Mouse (Mus musculus) neural tube, embryonic 13.5 days (tissue): ENCODE results near the gene Fbxl19. TPM values are rescaled to one million over a fixed set of nuclear protein-coding genes. Genes with fewer than 3 reads are reported as not detected.

Source experiments
- ATAC-seq: fragments of 200-750 bp; cut with Nextera tagmentation; 2 replicates; pipeline ENCODE4 v1.8.0; 2017; ENCODE audit warnings: low read depth, mild to moderate bottlenecking, moderate TSS enrichment, moderate library complexity
- H3K27ac ChIP-seq: fragments of 300-500 bp; sonication (generic); replicated peaks from 2 replicates; pipeline ENCODE4 v1.5.1; 2015; ENCODE audit warnings: moderate library complexity, mild to moderate bottlenecking, inconsistent platforms
- H3K27me3 ChIP-seq: fragments of 300-500 bp; sonication (generic); 2 replicates; pipeline ENCODE4 v1.6.1; 2015; ENCODE audit warnings: mild to moderate bottlenecking, inconsistent platforms
- H3K36me3 ChIP-seq: fragments of 300-500 bp; sonication (generic); 2 replicates; pipeline ENCODE4 v1.6.1; 2015; ENCODE audit warnings: mild to moderate bottlenecking, inconsistent platforms
- H3K4me1 ChIP-seq: fragments of 300-500 bp; sonication (generic); replicated peaks from 2 replicates; pipeline ENCODE4 v1.6.1; 2015; ENCODE audit warnings: inconsistent platforms
- H3K4me2 ChIP-seq: fragments of 300-500 bp; sonication (generic); 2 replicates; pipeline ENCODE4 v1.6.1; 2015; ENCODE audit warnings: inconsistent platforms, mild to moderate bottlenecking, moderate library complexity
- H3K4me3 ChIP-seq: fragments of 300-500 bp; sonication (generic); 2 replicates; pipeline ENCODE4 v1.5.1; 2015; ENCODE audit warnings: mild to moderate bottlenecking, inconsistent platforms
- H3K9ac ChIP-seq: fragments of 300-500 bp; sonication (generic); 2 replicates; pipeline ENCODE4 v1.6.1; 2015; ENCODE audit warnings: moderate library complexity, mild to moderate bottlenecking, inconsistent platforms
- H3K9me3 ChIP-seq: fragments of 300-500 bp; sonication (generic); 2 replicates; pipeline ENCODE4 v1.6.1; 2016; ENCODE audit warnings: inconsistent platforms
- WGBS: fragments of 180-500 bp; shearing (Covaris S2); methylation state at CpG from one replicate; pipeline ENCODE4 v1.1.7; 2015; 5-methylcytosine and 5-hydroxymethylcytosine counted together
- polyA plus RNA-seq: library from polyadenylated mRNA; unstranded; fragments of >200 nt; fragmentation: Nextera tagmentation; extraction: Ambion mirVana; gene quantifications from 2 replicates; pipeline ENCODE4 v1.2.1, GENCODE M21; 2015

The Fbxl19 gene
- polyA plus RNA-seq, 1 experiment from 2014 or later, result 8.8 TPM

DNA sequence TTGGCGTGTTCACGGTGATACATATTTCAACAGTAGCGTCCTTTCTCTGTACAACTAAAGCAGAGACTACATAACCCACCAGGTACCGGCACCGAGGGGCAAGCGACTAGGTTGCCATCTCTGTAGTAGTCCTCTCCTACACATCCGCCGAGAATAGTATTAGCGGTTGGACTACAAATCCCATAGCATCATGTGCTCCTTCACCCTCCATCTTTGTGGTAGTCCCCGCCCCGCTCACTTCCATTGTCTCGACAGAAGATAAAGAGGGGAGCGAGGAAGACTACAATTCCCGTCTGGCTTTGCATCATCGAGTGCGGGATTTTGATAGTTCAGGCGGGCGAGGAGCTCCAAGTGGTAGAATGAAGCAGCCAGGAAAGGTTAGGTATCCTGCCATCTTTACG is 908 bp downstream of the Fbxl19 start:
- ATAC-seq, result peak; percentile 90
- Histone ChIP-seq H3K27me3 (no peaks in the 10 kb centered on the region), H3K4me1 (peaks cover 26% of the 10 kb centered on the region), H3K36me3 (peaks cover 23% of the 10 kb centered on the region), H3K4me3 (peak overlapping the region; percentile 94), H3K9ac (peak overlapping the region; percentile 67), H3K4me2 (peak overlapping the region; percentile 84), H3K9me3 (no peaks in the 10 kb centered on the region), H3K27ac (peak overlapping the region; percentile 93)
- under 1% methylated on average over 19 of the region's 19 CpGs for WGBS

DNA sequence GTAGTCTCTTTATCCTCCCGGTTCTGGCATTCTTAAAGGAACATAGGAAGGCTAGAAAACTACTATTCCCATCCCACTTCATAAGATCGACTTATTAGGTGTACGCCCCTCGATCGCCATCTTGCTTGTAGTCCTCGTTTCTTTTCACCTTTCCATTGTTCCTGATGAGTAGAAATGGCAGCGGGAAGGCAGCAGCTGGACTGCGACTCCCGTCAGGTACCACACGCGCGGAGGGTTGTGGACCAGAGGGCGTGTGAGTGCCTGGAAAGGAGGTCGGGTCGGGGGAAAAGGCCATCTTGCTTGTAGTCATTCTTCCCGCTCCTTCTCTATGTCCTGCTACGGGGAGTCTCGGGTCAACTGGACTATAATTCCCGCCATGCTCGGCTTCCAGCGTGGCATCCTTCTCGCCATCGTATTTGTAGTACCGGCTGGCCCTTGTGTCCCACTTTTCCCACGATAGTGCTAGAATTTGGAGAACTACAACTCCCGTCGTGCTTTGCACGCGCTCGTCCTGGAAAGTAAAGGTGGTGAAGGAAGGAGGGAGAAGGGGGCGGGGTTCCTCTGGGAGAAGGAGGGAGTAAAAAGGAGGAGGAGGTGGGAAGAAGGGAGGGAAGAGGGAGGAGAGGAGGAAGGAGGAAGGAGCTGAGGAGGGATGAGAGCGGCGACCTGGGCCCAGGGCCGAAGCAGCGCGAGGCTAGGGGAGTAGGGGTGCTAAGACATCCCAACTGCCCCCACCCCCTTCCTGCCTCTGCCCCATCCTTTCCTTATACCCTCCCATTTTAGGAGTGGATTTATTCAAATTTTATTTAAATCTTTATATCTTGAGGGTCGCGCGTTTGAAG is 1.5 kb downstream of the Fbxl19 start:
- Histone ChIP-seq H3K9me3 (no peaks in the 10 kb centered on the region), H3K36me3 (peaks cover 29% of the 10 kb centered on the region), H3K4me3 (peak overlapping the region; percentile 94), H3K27ac (peak overlapping the region; percentile 93), H3K4me2 (peak overlapping the region; percentile 84), H3K4me1 (peaks cover 26% of the 10 kb centered on the region), H3K9ac (peak overlapping the region; percentile 98), H3K27me3 (no peaks in the 10 kb centered on the region)
- 0% methylated on average over 39 of the region's 39 CpGs for WGBS
- ATAC-seq, result peak; percentile 94

DNA sequence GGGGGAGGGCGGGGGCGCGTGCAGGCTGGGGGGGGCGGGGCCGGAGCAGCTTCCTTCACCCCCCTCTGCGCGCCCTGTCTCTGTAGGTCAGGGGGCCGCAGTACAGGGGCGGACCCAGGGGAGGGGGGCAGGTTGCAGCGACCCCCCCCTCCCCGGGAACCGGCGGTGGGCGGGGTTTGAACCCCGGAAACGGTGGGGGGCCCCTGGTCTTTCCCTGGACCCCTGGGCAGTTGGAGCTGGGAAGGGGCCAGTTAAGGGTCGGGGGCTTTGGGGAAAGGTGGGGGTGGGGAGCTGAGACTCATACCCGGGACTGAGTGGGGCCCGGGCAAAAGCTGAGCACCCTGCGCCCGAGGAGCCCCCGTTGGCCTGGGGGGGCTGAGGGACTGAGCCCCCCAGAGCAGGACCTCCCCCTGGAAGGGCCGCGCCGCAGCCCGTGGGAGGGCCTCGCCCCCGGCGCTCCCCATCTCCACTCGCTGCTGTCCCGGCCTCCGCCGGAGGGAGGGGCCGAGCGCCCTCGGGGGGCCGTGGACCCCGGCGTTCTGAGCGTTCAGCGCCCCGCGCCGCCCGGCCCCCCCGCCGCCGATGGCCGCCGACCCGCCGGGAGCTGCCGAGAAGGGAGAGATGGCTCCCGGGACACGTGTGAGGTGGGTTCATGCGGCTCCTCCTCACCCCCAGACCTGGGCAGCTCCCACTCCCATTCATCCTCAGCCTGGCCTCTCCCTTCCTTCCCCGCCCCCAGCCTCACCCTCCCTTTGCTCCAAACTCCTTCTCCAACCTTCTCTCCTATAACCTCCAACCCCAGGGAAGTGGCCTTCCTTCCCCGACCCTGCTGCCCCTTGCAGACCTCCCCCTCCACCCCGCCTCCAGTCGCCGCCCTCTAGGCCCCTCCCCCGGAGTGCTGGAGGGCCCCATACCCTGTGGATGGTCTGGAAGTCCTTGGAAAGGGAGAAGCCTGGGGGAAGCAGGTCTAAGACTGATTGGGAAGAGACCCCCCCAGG is 2.5 kb downstream of the Fbxl19 start:
- H3K9me3 ChIP-seq, result no peaks in the 10 kb centered on the region
- peak overlapping the region; percentile 98 for H3K9ac ChIP-seq
- peak overlapping the region; percentile 94 for H3K4me3 ChIP-seq
- peak overlapping the region; percentile 84 for H3K4me2 ChIP-seq
- no peaks in the 10 kb centered on the region for H3K27me3 ChIP-seq
- ATAC-seq, result 0 out of 2 replicates have a peak, but pooled peaks have one; percentile 8
- H3K27ac ChIP-seq, result peak overlapping the region; percentile 93
- peaks cover 26% of the 10 kb centered on the region for H3K4me1 ChIP-seq
- WGBS, result 2% methylated on average over 42 of the region's 62 CpGs
- H3K36me3 ChIP-seq, result peaks cover 39% of the 10 kb centered on the region

DNA sequence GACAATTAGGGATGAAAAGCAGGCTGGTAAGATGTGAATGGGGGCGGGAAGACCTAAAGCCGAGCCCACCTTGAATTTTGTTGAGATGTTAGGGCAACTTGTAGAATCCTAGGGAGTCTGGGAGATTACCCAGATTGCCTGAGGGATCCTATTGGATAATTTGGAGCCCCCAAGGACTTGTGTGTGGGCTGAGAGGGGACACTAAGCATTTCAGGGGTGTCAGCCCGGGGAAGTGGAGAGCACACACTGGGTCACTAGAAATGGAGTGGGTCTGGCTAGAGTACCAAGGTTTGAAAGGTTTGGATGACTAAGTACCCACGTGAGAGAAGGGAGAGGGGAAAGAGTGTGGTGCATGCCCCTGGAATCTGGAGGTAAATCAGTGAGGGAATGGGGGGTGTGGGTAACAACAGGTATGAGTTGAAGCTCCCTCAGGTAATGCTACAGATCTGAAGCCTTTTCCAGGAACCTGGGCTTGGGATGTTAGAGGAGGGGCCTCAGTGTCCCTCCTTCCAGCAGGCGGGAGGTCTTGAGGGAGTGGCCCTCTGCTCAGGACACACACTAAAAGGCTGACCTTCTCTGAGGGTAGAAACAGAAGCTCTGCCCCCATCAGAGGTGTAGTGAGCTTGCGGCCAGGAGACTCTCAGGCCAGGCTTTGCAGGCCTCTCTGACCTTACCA is 3.4 kb downstream of the Fbxl19 start:
- no peak for ATAC-seq
- Histone ChIP-seq H3K27me3 (no peaks in the 10 kb centered on the region), H3K4me3 (peak overlapping the region; percentile 94), H3K9me3 (no peaks in the 10 kb centered on the region), H3K4me1 (peaks cover 26% of the 10 kb centered on the region), H3K27ac (peak overlapping the region; percentile 93; the same call in 1 of the 2 replicates), H3K9ac (peak overlapping the region; percentile 98), H3K36me3 (peaks cover 48% of the 10 kb centered on the region), H3K4me2 (peak overlapping the region; percentile 84)
- 40% methylated on average over 6 of the region's 6 CpGs for WGBS

DNA sequence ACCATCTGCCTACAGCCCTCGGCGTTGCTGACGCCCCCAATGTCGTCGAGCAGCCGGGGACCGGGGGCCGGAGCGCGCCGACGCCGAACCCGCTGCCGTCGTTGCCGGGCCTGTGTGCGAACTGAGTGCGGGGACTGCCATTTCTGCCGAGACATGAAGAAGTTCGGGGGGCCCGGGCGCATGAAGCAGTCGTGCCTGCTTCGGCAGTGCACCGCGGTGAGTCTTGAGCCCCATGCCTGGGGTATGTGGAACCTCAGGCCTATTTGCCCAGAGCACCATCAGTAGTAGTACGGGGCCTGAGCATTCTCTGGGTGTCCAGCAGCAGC is 3.9 kb downstream of the Fbxl19 start:
- peak overlapping the region; percentile 84 for H3K4me2 ChIP-seq
- peak overlapping the region; percentile 98 for H3K9ac ChIP-seq

DNA sequence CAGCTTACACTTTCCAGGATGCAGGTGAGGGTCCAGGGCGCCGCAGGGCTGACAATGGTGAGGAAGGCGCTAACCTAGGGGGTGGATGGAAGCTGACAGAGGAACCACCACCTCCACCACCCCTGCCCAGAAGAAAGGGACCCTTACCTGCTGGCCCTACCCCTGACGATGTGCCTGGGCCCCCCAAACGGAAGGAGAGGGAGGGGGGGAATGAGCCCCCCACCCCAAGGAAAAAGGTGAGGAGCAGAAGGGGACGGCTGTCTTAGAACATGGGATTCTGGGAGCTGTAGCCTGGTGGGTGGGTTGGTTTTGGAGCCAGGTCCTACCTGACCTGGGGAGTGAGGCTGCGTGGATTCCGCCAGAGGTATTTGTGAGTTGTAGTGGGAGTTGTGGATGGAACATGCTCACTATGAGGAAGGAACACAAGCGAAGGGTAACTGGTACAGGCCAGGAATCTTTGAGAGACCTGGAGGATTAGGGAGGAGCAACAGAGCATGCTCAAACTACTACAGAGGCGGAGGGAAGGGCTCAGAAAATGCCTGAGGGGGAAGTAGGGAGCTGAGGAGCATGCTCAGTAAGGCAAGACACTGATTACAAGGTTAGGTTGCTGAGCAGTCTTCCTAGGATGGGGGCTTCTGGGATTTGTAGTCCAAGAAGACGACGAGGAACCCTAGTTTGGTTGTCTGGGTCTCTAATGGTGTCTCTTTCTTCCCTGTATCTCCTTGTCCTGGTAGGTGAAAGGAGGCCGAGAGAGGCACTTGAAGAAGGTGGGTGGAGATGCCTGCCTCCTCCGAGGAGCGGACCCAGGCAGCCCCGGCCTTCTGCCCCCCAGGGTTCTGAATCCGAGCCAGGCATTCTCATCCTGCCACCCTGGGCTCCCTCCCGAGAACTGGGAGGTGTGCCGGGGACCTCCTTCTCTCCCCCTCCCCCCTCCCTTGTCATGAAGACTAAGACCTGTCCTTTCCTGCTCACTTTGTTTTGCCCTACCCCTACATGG is 6.1 kb downstream of the Fbxl19 start:
- 89% methylated on average over 19 of the region's 19 CpGs for WGBS

More for the DNA sequence above, 3.9 kb downstream of the Fbxl19 start:
- no peak for ATAC-seq
- H3K4me3 ChIP-seq, result peak overlapping the region; percentile 94
- H3K27ac ChIP-seq, result no peak overlapping the region
- no peaks in the 10 kb centered on the region for H3K9me3 ChIP-seq
- H3K4me1 ChIP-seq, result peaks cover 31% of the 10 kb centered on the region
- H3K36me3 ChIP-seq, result peaks cover 53% of the 10 kb centered on the region
- no peaks in the 10 kb centered on the region for H3K27me3 ChIP-seq
- WGBS, result 94% methylated on average over 28 of the region's 28 CpGs

DNA sequence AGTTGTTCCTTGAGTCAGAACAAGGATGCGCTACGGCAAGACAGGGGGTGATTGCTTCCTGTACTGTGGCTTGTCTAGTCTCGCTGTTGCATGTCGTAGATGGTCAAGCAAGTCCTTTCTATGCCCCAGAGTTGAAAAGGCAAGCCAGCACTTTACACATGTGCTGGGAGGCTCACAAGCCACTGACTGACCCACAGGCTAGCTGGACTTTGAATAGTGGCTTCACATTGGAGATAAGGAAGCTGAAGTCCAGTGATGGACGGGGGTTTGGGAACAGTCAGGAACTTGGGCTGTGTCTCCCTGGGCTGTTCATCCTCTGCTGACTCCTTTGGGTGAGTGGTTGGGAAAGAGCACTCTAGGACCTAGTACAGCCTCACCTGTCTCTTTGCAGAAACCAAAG is 7.3 kb downstream of the Fbxl19 start:
- 93% methylated on average over 5 of the region's 5 CpGs for WGBS
- peaks cover 87% of the 10 kb centered on the region for H3K36me3 ChIP-seq
- ATAC-seq, result no peak

More for the DNA sequence above, 6.1 kb downstream of the Fbxl19 start:
- Histone ChIP-seq H3K36me3 (peaks cover 75% of the 10 kb centered on the region), H3K4me3 (no peak overlapping the region), H3K4me1 (peaks cover 41% of the 10 kb centered on the region), H3K27ac (no peak overlapping the region), H3K9me3 (no peaks in the 10 kb centered on the region), H3K27me3 (no peaks in the 10 kb centered on the region), H3K9ac (no peak overlapping the region), H3K4me2 (no peak overlapping the region)
- ATAC-seq, result no peak

DNA sequence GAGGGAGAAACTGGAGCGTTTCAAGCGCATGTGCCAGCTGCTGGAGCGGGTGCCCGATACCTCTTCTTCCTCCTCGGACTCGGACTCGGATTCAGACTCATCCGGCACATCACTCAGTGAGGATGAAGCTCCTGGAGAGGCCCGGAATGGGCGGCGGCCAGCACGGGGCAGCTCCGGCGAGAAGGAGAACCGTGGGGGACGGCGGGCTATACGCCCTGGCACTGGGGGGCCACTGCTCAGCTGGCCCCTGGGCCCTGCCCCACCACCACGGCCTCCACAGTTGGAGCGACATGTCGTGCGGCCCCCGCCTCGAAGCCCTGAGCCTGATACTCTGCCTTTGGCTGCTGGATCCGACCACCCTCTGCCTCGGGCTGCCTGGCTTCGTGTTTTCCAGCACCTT is 7.7 kb downstream of the Fbxl19 start:
- no peak overlapping the region for H3K4me2 ChIP-seq
- ATAC-seq, result no peak
- no peak overlapping the region for H3K27ac ChIP-seq
- H3K27me3 ChIP-seq, result no peaks in the 10 kb centered on the region
- H3K9me3 ChIP-seq, result no peaks in the 10 kb centered on the region
- 94% methylated on average over 27 of the region's 27 CpGs for WGBS
- H3K36me3 ChIP-seq, result peaks cover 91% of the 10 kb centered on the region
- no peak overlapping the region for H3K4me3 ChIP-seq
- H3K9ac ChIP-seq, result peak overlapping the region; percentile 34; the same call in 1 of the 2 replicates
- H3K4me1 ChIP-seq, result peaks cover 56% of the 10 kb centered on the region

More for the DNA sequence above, 7.3 kb downstream of the Fbxl19 start:
- Histone ChIP-seq H3K4me3 (no peak overlapping the region), H3K4me1 (peaks cover 51% of the 10 kb centered on the region), H3K9me3 (no peaks in the 10 kb centered on the region), H3K27me3 (no peaks in the 10 kb centered on the region), H3K9ac (no peak overlapping the region), H3K4me2 (no peak overlapping the region), H3K27ac (no peak overlapping the region)

DNA sequence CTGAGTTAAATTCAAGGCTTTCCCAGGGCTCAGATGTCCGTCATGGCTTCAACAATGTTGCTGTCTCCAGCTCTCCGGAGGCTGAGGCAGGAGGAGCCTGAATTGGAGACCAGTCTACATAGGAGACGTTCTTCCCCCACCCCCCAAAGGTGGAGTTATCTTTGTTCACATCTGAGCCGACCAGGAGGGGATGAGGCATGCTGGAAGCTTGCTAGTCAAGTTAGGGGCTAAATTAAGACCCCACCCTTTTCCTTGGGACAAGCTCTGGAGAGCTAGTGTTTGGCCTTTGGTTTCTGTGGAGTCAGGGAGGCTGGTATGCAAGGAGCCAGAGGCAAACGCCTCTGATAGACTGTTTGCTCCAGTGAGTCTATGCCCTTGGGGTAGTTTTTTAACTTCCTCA is 8.8 kb downstream of the Fbxl19 start:
- H3K9me3 ChIP-seq, result no peaks in the 10 kb centered on the region
- H3K27ac ChIP-seq, result no peak overlapping the region
- no peak overlapping the region for H3K9ac ChIP-seq
- 76% methylated on average over 5 of the region's 5 CpGs for WGBS
- H3K36me3 ChIP-seq, result peaks cover 100% of the 10 kb centered on the region
- H3K4me2 ChIP-seq, result no peak overlapping the region
- no peak overlapping the region for H3K4me3 ChIP-seq
- H3K27me3 ChIP-seq, result no peaks in the 10 kb centered on the region
- no peak for ATAC-seq
- peaks cover 55% of the 10 kb centered on the region for H3K4me1 ChIP-seq

DNA sequence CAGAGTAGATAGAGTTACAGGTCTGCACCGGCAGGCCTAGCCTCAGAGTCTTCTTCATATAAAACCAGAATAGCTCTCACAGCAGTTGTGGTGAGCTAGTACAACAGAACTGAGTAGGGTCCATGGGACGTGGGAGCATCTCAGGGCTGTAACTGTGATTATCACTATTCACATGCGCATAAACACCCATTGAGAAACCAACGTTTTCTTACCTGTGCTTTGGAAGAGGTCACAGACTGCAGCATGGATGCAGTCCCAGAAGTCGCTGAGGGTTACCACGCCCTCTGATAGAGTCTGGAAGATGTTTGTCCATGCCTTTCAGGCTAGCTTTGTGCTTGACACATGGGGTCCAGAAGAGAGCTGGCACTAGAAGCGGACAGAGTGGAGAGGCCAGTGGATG is 9.4 kb downstream of the Fbxl19 start:
- Histone ChIP-seq H3K9ac (peak overlapping the region; percentile 13; the same call in 1 of the 2 replicates), H3K4me3 (no peak overlapping the region), H3K27me3 (no peaks in the 10 kb centered on the region), H3K4me2 (no peak overlapping the region), H3K27ac (no peak overlapping the region), H3K9me3 (no peaks in the 10 kb centered on the region), H3K4me1 (peaks cover 51% of the 10 kb centered on the region), H3K36me3 (peaks cover 100% of the 10 kb centered on the region)
- ATAC-seq, result no peak
- WGBS, result 93% methylated on average over 7 of the region's 7 CpGs

DNA sequence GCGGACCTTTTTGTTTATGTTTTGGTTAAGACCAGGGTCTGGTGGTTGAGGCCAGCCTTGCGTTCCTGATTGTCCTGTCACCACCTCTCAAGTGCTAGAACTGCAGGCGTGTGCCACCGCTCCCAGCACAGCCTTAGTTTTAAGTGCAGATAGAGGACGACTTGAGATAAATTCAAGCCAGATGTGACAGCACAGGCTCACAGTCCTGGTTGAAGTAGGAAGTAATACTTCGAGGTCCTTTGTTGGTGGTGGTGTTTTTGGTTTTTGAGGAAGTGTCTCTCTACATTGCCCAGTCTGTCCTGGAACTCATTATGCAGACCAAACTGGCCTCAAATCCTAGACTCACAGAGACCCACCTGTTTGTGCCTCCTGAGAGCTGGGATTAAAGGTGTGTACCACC is 15.4 kb downstream of the Fbxl19 start:
- H3K9ac ChIP-seq, result peak overlapping the region; percentile 31; the same call in 1 of the 2 replicates
- peaks cover 32% of the 10 kb centered on the region for H3K4me1 ChIP-seq
- no peaks in the 10 kb centered on the region for H3K9me3 ChIP-seq
- H3K36me3 ChIP-seq, result peaks cover 94% of the 10 kb centered on the region
- ATAC-seq, result no peak
- no peak overlapping the region for H3K4me2 ChIP-seq
- H3K27me3 ChIP-seq, result no peaks in the 10 kb centered on the region
- no peak overlapping the region for H3K27ac ChIP-seq
- H3K4me3 ChIP-seq, result no peak overlapping the region
- 81% methylated on average over 6 of the region's 6 CpGs for WGBS
